Mouse (Mus musculus): ENCODE data around the gene Arfgef3. TPM values are rescaled to one million over a fixed set of nuclear protein-coding genes. Genes with fewer than 3 reads are reported as not detected.

Gene Arfgef3
- total and polyA plus RNA-seq, 3 experiments = 0.28 to 11.0 (median 0.50) TPM

DNA sequence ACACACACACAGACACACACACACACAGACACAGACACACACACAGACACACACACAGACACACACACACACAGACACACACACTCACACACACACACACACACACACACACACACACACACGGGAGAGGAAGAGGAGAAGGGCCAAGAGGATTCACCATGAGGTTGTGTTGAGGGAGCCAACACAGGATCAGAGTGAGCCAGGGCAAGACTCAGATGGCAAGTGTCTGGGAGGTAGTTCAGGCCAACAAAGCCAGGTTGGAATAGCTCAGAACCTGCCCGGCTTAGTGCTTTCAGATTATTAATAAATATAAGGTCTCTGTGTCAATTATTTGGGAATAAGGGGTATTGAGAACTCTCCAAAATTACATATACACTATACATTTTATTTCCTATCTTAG, 33.9 kb downstream of the Arfgef3 start:
- Histone ChIP-seq H3K36me3 (replicated peaks in 1 of 2; ENCODE audit: control insufficient read depth in 1 of 2, insufficient read depth in 1 of 2, low read length in 1 of 2) (no peaks in the 10 kb centered on the region), H3K4me2 (ENCODE audit: insufficient read depth, low read depth, poor library complexity, severe bottlenecking) (no peak overlapping the region), H3K79me2 (replicated peaks; ENCODE audit: control insufficient read depth, extremely low read depth, insufficient read depth, poor library complexity, severe bottlenecking) (peaks cover 4% of the 10 kb centered on the region; the same call in 1 of the 2 replicates), H3K9ac (ENCODE audit: insufficient read depth, low read depth) (no peak overlapping the region), H3K9me3 (replicated peaks; ENCODE audit: low read length) (peaks cover 3% of the 10 kb centered on the region), H3K4me3 (replicated peaks in 1 of 3; ENCODE audit: low read depth in 2 of 3, low read length in 2 of 3, poor library complexity in 1 of 3) (no peak overlapping the region), H3K27me3 (replicated peaks) (no peaks in the 10 kb centered on the region), H3K27ac (ENCODE audit: insufficient read depth, low read depth) (no peak overlapping the region), H3K4me1 (ENCODE audit: control insufficient read depth in 1 of 2, insufficient read depth in 2 of 2) (no peaks in the 10 kb centered on the region)
- dilution Hi-C loops (cut with MboI; ENCODE audit: extremely low pct_ligation_motif_present, extremely low pct_unique_long_range_greater_than_20kb, low sequenced_read_pairs) = no loop called here
- in situ Hi-C loops (cut with MboI; ENCODE audit: low pct_ligation_motif_present, low pct_unique_long_range_greater_than_20kb, low sequenced_read_pairs) = no loop called here
- TF ChIP-seq CTCF (conservative IDR thresholded peaks at IDR 0.05 in 1 of 2, IDR thresholded peaks at IDR 0.05 in 1 of 2; ENCODE audit: low read depth in 2 of 2, low read length in 2 of 2) (no peak), E2F4 (IDR thresholded peaks at IDR 0.05; ENCODE audit: insufficient replicate concordance, low read depth, low read length) (no peak), JUN (IDR thresholded peaks at IDR 0.05; ENCODE audit: insufficient read depth, low read depth, low read length) (no peak), BHLHE40 (IDR thresholded peaks at IDR 0.05; ENCODE audit: low read depth, low read length) (no peak), NELFE (IDR thresholded peaks at IDR 0.05; ENCODE audit: low read depth, low read length) (no peak), ZC3H11A (IDR thresholded peaks at IDR 0.05; ENCODE audit: low read depth, low read length) (no peak), UBTF (IDR thresholded peaks at IDR 0.05; ENCODE audit: low read depth, low read length) (no peak), ELF1 (IDR thresholded peaks at IDR 0.05; ENCODE audit: low read depth, low read length) (no peak), RCOR1 (conservative IDR thresholded peaks at IDR 0.05; ENCODE audit: low read depth, low read length) (no peak), ETS1 (conservative IDR thresholded peaks at IDR 0.05; ENCODE audit: low read depth, low read length) (no peak), KAT2A (IDR thresholded peaks at IDR 0.05; ENCODE audit: insufficient replicate concordance, low read length) (no peak), MXI1 (IDR thresholded peaks at IDR 0.05; ENCODE audit: low read depth, low read length) (no peak), POLR2AphosphoS2 (IDR thresholded peaks at IDR 0.05; ENCODE audit: low read depth, low read length) (no peak), GABPA (IDR thresholded peaks at IDR 0.05; ENCODE audit: insufficient replicate concordance, low read depth, low read length) (no peak), MYC (IDR thresholded peaks at IDR 0.05; ENCODE audit: low read depth, low read length) (no peak), CHD2 (IDR thresholded peaks at IDR 0.05; ENCODE audit: low read length) (no peak), POLR2A (IDR thresholded peaks at IDR 0.05; ENCODE audit: low read depth, low read length) (no peak)
- DNase-seq (ENCODE audit: extremely low read depth) = no peak

DNA sequence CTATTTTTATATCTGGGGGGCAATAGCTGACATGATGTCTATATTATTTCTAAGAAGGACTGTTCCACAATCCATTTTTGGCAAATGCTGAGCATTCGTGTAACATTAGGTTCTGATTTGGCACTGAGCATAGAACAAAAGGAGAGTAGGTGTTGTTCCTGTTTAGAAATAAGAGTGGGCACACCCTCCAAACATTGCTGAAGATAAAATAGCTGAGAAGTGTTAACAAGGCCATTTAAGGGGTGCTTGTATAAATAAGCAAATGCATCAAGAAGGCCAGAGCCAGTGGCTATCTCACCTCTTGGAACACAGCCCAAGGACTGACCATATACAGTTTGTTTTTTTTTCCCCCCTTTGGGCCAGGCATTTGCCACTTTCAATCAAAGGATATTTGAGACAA, 35.1 kb downstream of the Arfgef3 start:
- Histone ChIP-seq H3K27me3 (replicated peaks) (no peaks in the 10 kb centered on the region), H3K79me2 (replicated peaks; ENCODE audit: control insufficient read depth, extremely low read depth, insufficient read depth, poor library complexity, severe bottlenecking) (peaks cover 4% of the 10 kb centered on the region; the same call in 1 of the 2 replicates), H3K4me2 (ENCODE audit: insufficient read depth, low read depth, poor library complexity, severe bottlenecking) (no peak overlapping the region), H3K9ac (ENCODE audit: insufficient read depth, low read depth) (no peak overlapping the region), H3K27ac (ENCODE audit: insufficient read depth, low read depth) (no peak overlapping the region), H3K9me3 (replicated peaks; ENCODE audit: low read length) (peaks cover 3% of the 10 kb centered on the region), H3K4me3 (replicated peaks in 1 of 3; ENCODE audit: low read depth in 2 of 3, low read length in 2 of 3, poor library complexity in 1 of 3) (no peak overlapping the region), H3K36me3 (replicated peaks in 1 of 2; ENCODE audit: control insufficient read depth in 1 of 2, insufficient read depth in 1 of 2, low read length in 1 of 2) (no peaks in the 10 kb centered on the region), H3K4me1 (ENCODE audit: control insufficient read depth in 1 of 2, insufficient read depth in 2 of 2) (no peaks in the 10 kb centered on the region)
- no peak for DNase-seq (ENCODE audit: extremely low read depth)
- dilution Hi-C loops (cut with MboI; ENCODE audit: extremely low pct_ligation_motif_present, extremely low pct_unique_long_range_greater_than_20kb, low sequenced_read_pairs) = no loop called here
- in situ Hi-C loops (cut with MboI; ENCODE audit: low pct_ligation_motif_present, low pct_unique_long_range_greater_than_20kb, low sequenced_read_pairs) = no loop called here
- TF ChIP-seq RCOR1 (conservative IDR thresholded peaks at IDR 0.05; ENCODE audit: low read depth, low read length) = no peak
- no peak for TF ChIP-seq ZKSCAN1 (IDR thresholded peaks at IDR 0.05; ENCODE audit: borderline replicate concordance, low read depth, low read length)
- TF ChIP-seq TBP (conservative IDR thresholded peaks at IDR 0.05; ENCODE audit: low read depth, low read length) = no peak
- TF ChIP-seq POLR2AphosphoS2 (IDR thresholded peaks at IDR 0.05; ENCODE audit: low read depth, low read length) = no peak
- no peak for TF ChIP-seq MXI1 (IDR thresholded peaks at IDR 0.05; ENCODE audit: low read depth, low read length)
- no peak for TF ChIP-seq KAT2A (IDR thresholded peaks at IDR 0.05; ENCODE audit: insufficient replicate concordance, low read length)
- no peak for TF ChIP-seq BHLHE40 (IDR thresholded peaks at IDR 0.05; ENCODE audit: low read depth, low read length)
- no peak for TF ChIP-seq JUND (conservative IDR thresholded peaks at IDR 0.05; ENCODE audit: low read depth, low read length)
- TF ChIP-seq PAX5 (IDR thresholded peaks at IDR 0.05; ENCODE audit: low read length) = no peak
- TF ChIP-seq MAFK (IDR thresholded peaks at IDR 0.05; ENCODE audit: insufficient replicate concordance, low read length) = no peak
- no peak for TF ChIP-seq CHD2 (IDR thresholded peaks at IDR 0.05; ENCODE audit: low read length)
- no peak for TF ChIP-seq USF1 (IDR thresholded peaks at IDR 0.05; ENCODE audit: low read depth, low read length)
- TF ChIP-seq CTCF (conservative IDR thresholded peaks at IDR 0.05 in 1 of 2, IDR thresholded peaks at IDR 0.05 in 1 of 2; ENCODE audit: low read depth in 2 of 2, low read length in 2 of 2) = no peak
- TF ChIP-seq SIN3A (IDR thresholded peaks at IDR 0.05; ENCODE audit: low read length) = no peak

Data from CH12.LX (cell line).